Mouse (Mus musculus) erythroblast, embryonic 14.5 days (primary cell): ENCODE data around the gene Pdzd3. TPM values are rescaled to one million over a fixed set of nuclear protein-coding genes. Genes with fewer than 3 reads are reported as not detected.
A peak's percentile ranks its signal among the peaks of the same experiment; 100 is the strongest.

Experiments used
- H3K27me3 ChIP-seq: 2 replicates; pipeline ENCODE4 v1.6.1; 2012; ENCODE audit warnings: inconsistent platforms; ENCODE audit not compliant: control insufficient read depth
- H3K36me3 ChIP-seq: 2 replicates; pipeline ENCODE4 v1.6.1; 2012; ENCODE audit warnings: mild to moderate bottlenecking, inconsistent platforms; ENCODE audit not compliant: control insufficient read depth
- H3K4me1 ChIP-seq: 2 replicates; pipeline ENCODE4 v1.6.1; 2012; ENCODE audit warnings: inconsistent platforms; ENCODE audit not compliant: control insufficient read depth
- H3K4me3 ChIP-seq: replicated peaks from 2 replicates; pipeline ENCODE3; 2012; ENCODE audit warnings: moderate library complexity, mild to moderate bottlenecking, inconsistent platforms
- H3K9me3 ChIP-seq: 2 replicates; pipeline ENCODE4 v1.6.1; 2012; ENCODE audit warnings: low read length, inconsistent platforms, mixed read lengths; ENCODE audit not compliant: control insufficient read depth
- GATA1 ChIP-seq: IDR thresholded peaks from 2 replicates; pipeline ENCODE4 v1.6.1; 2012; ENCODE audit warnings: low read length, inconsistent platforms, mixed read lengths
- TAL1 ChIP-seq: IDR thresholded peaks from 3 replicates; pipeline ENCODE4 v1.6.1; 2012; ENCODE audit warnings: low read length, inconsistent platforms, mixed read lengths
- polyA plus RNA-seq: library from polyadenylated mRNA; stranded (reverse); fragments of >175 nt; gene quantifications from 2 replicates; pipeline ENCODE4 v1.2.3, GENCODE M21; 2012

The Pdzd3 gene
- polyA plus RNA-seq, 1 experiment, result not detected

DNA sequence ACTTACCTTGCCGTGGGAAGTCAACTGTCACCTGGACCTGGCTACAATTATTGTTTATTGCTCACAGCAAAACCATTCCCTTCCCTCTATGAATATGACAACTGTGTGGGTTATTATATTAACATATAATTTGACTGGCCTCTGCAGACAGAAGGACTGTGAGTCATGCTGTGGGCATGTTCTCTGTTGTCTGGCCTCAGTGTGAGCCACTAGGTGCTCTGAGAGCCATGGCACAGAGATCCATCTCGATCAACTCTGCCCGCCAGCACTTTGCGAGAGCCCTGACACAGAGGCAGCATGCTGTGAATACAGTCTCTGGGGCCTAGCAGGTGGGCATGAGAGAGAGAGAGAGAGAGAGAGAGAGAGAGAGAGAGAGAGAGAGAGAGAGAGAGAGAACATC, 18.7 kb upstream of the Pdzd3 start:
- H3K36me3 ChIP-seq, result peaks cover 46% of the 10 kb centered on the region
- H3K4me3 ChIP-seq, result no peak overlapping the region
- 0 out of 2 replicates have a peak, but pooled peaks cover 3% of the 10 kb centered on the region for H3K27me3 ChIP-seq
- peaks cover 25% of the 10 kb centered on the region for H3K4me1 ChIP-seq
- TF ChIP-seq TAL1 (no peak), GATA1 (no peak)
- peaks cover 3% of the 10 kb centered on the region; the same call in 1 of the 2 replicates for H3K9me3 ChIP-seq

- Histone ChIP-seq H3K9me3 (peaks cover 3% of the 10 kb centered on the region; the same call in 1 of the 2 replicates), H3K27me3 (0 out of 2 replicates have a peak, but pooled peaks cover 3% of the 10 kb centered on the region), H3K4me3 (no peak overlapping the region), H3K4me1 (peaks cover 25% of the 10 kb centered on the region), H3K36me3 (peaks cover 37% of the 10 kb centered on the region)
- TF ChIP-seq GATA1, result no peak
- no peak for TF ChIP-seq TAL1
Measured at GRCm38 (mm10) chr9:44269077-44269476, 17.8 kb upstream of the Pdzd3 start.

GRCm38 (mm10) chr9:44268432-44268831, 17.2 kb upstream of the Pdzd3 start, which contains the start of gene Nlrx1:
Gene Nlrx1, minus strand, starts transcription at chr9:44268599.
- TF ChIP-seq GATA1, result no peak
- TF ChIP-seq TAL1, result no peak
- Histone ChIP-seq H3K4me1 (peaks cover 25% of the 10 kb centered on the region), H3K27me3 (0 out of 2 replicates have a peak, but pooled peaks cover 3% of the 10 kb centered on the region), H3K9me3 (peaks cover 3% of the 10 kb centered on the region; the same call in 1 of the 2 replicates), H3K4me3 (peak within 1 kb of the TSS; percentile 71), H3K36me3 (peaks cover 31% of the 10 kb centered on the region)

DNA sequence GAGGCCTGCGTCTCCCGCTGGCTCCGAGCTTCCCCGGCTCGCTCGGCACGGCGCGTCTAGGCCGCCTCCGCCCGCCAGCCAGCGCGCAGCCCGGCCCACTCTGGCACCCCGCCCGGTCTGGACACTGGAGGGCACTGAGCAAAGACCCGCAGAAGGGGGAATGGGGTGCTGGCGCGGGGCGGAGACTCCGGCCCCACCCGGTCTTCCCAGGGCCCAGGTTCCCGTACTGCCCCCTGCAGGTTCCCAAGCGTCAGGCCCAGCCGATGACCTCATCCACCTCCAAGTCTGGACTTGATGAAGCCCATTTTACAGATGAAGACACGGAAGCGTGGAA, 16.7 kb upstream of the Pdzd3 start:
- peaks cover 25% of the 10 kb centered on the region for H3K4me1 ChIP-seq
- H3K4me3 ChIP-seq, result peak overlapping the region; percentile 71

GRCm38 (mm10) chr9:44267319-44268026, 16.2 kb upstream of the Pdzd3 start:
- peak overlapping the region; percentile 71 for H3K4me3 ChIP-seq
- H3K9me3 ChIP-seq, result peaks cover 3% of the 10 kb centered on the region; the same call in 1 of the 2 replicates
- TF ChIP-seq GATA1 (no peak), TAL1 (no peak)
- H3K4me1 ChIP-seq, result peaks cover 23% of the 10 kb centered on the region
- H3K27me3 ChIP-seq, result 0 out of 2 replicates have a peak, but pooled peaks cover 3% of the 10 kb centered on the region
- H3K36me3 ChIP-seq, result peaks cover 21% of the 10 kb centered on the region

More for the DNA sequence above, 16.7 kb upstream of the Pdzd3 start:
- Histone ChIP-seq H3K27me3 (0 out of 2 replicates have a peak, but pooled peaks cover 3% of the 10 kb centered on the region), H3K9me3 (peaks cover 3% of the 10 kb centered on the region; the same call in 1 of the 2 replicates), H3K36me3 (peaks cover 27% of the 10 kb centered on the region)
- TF ChIP-seq TAL1 (no peak), GATA1 (no peak)

DNA sequence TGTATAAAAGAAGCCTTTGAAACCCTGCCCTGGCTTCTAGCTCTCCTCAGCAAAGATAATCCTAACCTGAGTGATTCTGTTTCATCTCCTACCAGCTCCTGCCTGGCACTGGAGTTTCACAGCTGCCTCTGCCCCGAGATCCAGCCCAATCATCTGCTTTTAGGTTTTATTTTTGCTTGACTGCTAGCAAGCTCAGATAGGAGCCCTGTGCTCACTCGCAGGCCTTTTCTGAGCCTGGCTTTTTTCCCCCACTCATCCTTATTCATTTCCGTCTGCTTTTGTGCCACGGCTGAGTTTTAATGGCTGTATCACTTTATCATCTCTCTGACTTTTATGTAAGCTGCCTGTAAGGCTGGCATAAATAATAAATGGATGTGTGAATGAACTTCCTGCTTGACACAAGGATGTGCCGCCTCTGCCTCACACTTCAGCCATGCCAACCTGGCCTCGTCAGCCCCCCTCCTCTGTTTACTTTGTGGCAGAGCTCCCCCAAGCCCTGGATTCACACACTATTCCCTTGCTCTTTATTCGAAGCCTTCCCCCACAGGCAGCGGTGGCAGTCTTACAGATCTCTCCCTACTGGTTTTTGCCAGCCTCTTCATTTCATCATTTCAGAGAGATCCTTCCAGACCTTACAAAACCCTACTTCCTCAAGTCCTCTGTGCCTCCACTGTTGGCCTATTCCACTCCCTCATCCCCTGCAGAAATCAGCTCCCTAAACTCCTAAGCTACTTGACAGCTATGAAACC, 15.4 kb upstream of the Pdzd3 start:
- H3K4me1 ChIP-seq, result peaks cover 22% of the 10 kb centered on the region
- peaks cover 16% of the 10 kb centered on the region for H3K36me3 ChIP-seq
- peaks cover 3% of the 10 kb centered on the region; the same call in 1 of the 2 replicates for H3K9me3 ChIP-seq
- TF ChIP-seq GATA1, result no peak
- no peak for TF ChIP-seq TAL1
- H3K4me3 ChIP-seq, result no peak overlapping the region
- H3K27me3 ChIP-seq, result 0 out of 2 replicates have a peak, but pooled peaks cover 3% of the 10 kb centered on the region

DNA sequence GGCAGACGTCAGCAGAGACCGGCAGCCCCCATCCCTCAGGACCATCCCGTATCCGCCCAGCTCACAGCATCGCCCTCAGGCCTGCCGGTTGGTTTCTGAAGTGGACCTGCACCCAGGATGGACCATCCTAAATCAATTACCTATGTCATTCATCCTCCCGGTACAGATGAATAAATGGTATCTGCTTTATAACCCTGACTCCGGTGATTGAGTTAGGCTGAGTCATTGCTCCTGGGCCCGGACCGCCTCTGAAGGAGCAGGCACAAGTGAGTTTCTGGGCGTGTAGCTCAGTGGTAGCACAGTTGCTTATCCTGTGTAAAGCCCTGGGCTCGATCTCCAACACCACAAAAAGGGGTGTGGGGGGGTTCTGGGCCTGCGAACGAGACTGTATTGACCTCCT, 10.1 kb upstream of the Pdzd3 start:
- H3K36me3 ChIP-seq, result no peaks in the 10 kb centered on the region
- H3K4me3 ChIP-seq, result no peak overlapping the region
- H3K9me3 ChIP-seq, result no peaks in the 10 kb centered on the region
- no peaks in the 10 kb centered on the region for H3K27me3 ChIP-seq
- H3K4me1 ChIP-seq, result no peaks in the 10 kb centered on the region; the same call in none of the 2 replicates
- TF ChIP-seq TAL1, result no peak
- no peak for TF ChIP-seq GATA1

GRCm38 (mm10) chr9:44259014-44259413, 7.7 kb upstream of the Pdzd3 start:
- TF ChIP-seq GATA1 (no peak), TAL1 (no peak)
- H3K4me3 ChIP-seq, result no peak overlapping the region
- no peaks in the 10 kb centered on the region; the same call in 1 of the 2 replicates for H3K4me1 ChIP-seq
- H3K9me3 ChIP-seq, result no peaks in the 10 kb centered on the region
- H3K27me3 ChIP-seq, result no peaks in the 10 kb centered on the region
- no peaks in the 10 kb centered on the region for H3K36me3 ChIP-seq

GRCm38 (mm10) chr9:44256213-44256612, 4.9 kb upstream of the Pdzd3 start:
- TF ChIP-seq GATA1 (no peak), TAL1 (no peak)
- Histone ChIP-seq H3K36me3 (no peaks in the 10 kb centered on the region), H3K4me3 (no peak overlapping the region), H3K27me3 (no peaks in the 10 kb centered on the region; the same call in 1 of the 2 replicates), H3K9me3 (no peaks in the 10 kb centered on the region), H3K4me1 (peaks cover under 1% of the 10 kb centered on the region; the same call in 1 of the 2 replicates)
